25 mouse cellular contexts compared by ENCODE assay signal in the genomic region with DNA sequence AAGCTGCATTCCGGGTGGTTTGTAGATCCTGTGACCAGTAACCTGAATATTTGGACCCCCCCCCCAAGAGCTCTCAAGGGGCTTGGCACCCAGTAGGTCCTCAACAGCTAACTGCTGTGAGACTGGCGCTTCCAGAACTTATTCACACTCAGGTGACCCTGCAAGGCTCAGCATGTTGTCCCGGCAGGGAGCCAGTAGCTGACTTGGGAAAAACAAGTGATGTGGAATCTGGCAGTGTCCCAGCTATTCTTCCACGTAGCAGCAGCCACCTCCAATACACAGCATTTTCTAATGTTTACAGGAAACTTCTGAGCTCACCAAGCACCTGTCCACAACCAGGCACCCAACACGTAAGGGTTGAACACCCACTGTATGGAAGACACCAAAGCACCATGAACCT. TPM values are rescaled to one million over a fixed set of nuclear protein-coding genes. Genes with fewer than 3 reads are reported as not detected.
A peak's percentile ranks its signal among the peaks of the same experiment; 100 is the strongest.
DNase-seq lines count a peak whose midpoint lies in the region; ATAC-seq and TF ChIP-seq lines count a peak whose summit lies in the region.
"Had no signal": no experiment of that assay in that cellular context is flagged by ENCODE, and none has a peak within 500 bp of the region (broad histone marks: within the 10 kb centered on the region; RNA-seq: fewer than 3 reads in every experiment).

No protein-coding gene starts in this region.

- peak; percentile 46 for DNase-seq in embryonic facial prominence, embryonic 14.5 days (ENCODE audit: low spot score)
- no peak for DNase-seq in embryonic facial prominence, embryonic 10.5 days (ENCODE audit: low spot score)
- peak; percentile 18 for DNase-seq in ovary, postnatal 36 days (ENCODE audit: low spot score)
- DNase-seq in ovary, postnatal 10 days (ENCODE audit: low spot score): no peak
- peak; percentile 11 for DNase-seq in lung, adult 2 months
- DNase-seq in stomach, postnatal 0 days (ENCODE audit: low spot score): no peak
- DNase-seq in limb, embryonic 10.5 days (ENCODE audit: low spot score): no peak
- DNase-seq: adrenal gland, adult 2 months; cerebellum, adult 18-20 months; gastrocnemius, postnatal 10 days; heart, adult 2 months; retina, postnatal 1 day had no signal

- no peaks in the 10 kb centered on the region for H3K9me3 ChIP-seq in embryonic facial prominence, embryonic 14.5 days (ENCODE audit: control insufficient read depth, low read length)
- no peaks in the 10 kb centered on the region for H3K9me3 ChIP-seq in embryonic facial prominence, embryonic 10.5 days
- no peaks in the 10 kb centered on the region for H3K9me3 ChIP-seq in stomach, postnatal 0 days (ENCODE audit: control insufficient read depth, low read length)
- no peaks in the 10 kb centered on the region for H3K9me3 ChIP-seq in limb, embryonic 10.5 days (replicated peaks)
- H3K9me3 ChIP-seq: embryonic facial prominence, embryonic 12.5 days; forebrain, embryonic 10.5 days; lung, embryonic 15.5 days; midbrain, embryonic 10.5 days; neural tube, embryonic 12.5 days had no signal

- H3K27ac ChIP-seq in embryonic facial prominence, embryonic 14.5 days (replicated peaks; ENCODE audit: low read depth, low read length): no peak overlapping the region
- no peak overlapping the region for H3K27ac ChIP-seq in embryonic facial prominence, embryonic 10.5 days (replicated peaks)
- H3K27ac ChIP-seq in stomach, postnatal 0 days (replicated peaks): peak overlapping the region; percentile 76
- no peak overlapping the region for H3K27ac ChIP-seq in limb, embryonic 10.5 days
- H3K27ac ChIP-seq: embryonic facial prominence, embryonic 12.5 days; forebrain, embryonic 10.5 days; heart, adult 2 months; midbrain, embryonic 10.5 days; neural tube, embryonic 12.5 days had no signal

- no peaks in the 10 kb centered on the region for H3K27me3 ChIP-seq in embryonic facial prominence, embryonic 14.5 days (replicated peaks; ENCODE audit: control insufficient read depth, insufficient read depth, low read length)
- no peaks in the 10 kb centered on the region for H3K27me3 ChIP-seq in embryonic facial prominence, embryonic 10.5 days (replicated peaks; ENCODE audit: low read depth, poor library complexity, severe bottlenecking)
- H3K27me3 ChIP-seq in stomach, postnatal 0 days (ENCODE audit: control insufficient read depth, insufficient read depth, low read length): no peaks in the 10 kb centered on the region
- H3K27me3 ChIP-seq in limb, embryonic 10.5 days (ENCODE audit: low read depth, poor library complexity, severe bottlenecking): no peaks in the 10 kb centered on the region
- H3K27me3 ChIP-seq: CH12.LX; embryonic facial prominence, embryonic 12.5 days; lung, embryonic 15.5 days; neural tube, embryonic 12.5 days had no signal

- TF ChIP-seq CTCF in lung, adult 2 months (IDR thresholded peaks at IDR 0.05; ENCODE audit: insufficient read depth, low read length): no peak
- no peak for TF ChIP-seq CTCF in stomach, postnatal 0 days (IDR thresholded peaks at IDR 0.05; ENCODE audit: low read depth)

- no peak for ATAC-seq in embryonic facial prominence, embryonic 14.5 days (ENCODE audit: low read depth)
- no peak for ATAC-seq in stomach, postnatal 0 days (ENCODE audit: low FRiP score, low TSS enrichment)
- no peak for ATAC-seq in megakaryocyte progenitor cell, adult 5-6 weeks (replicated peaks; ENCODE audit: poor library complexity)

- no peaks in the 10 kb centered on the region for H3K4me1 ChIP-seq in embryonic facial prominence, embryonic 14.5 days (ENCODE audit: control insufficient read depth, insufficient read depth, low read length)
- no peaks in the 10 kb centered on the region for H3K4me1 ChIP-seq in embryonic facial prominence, embryonic 10.5 days
- no peaks in the 10 kb centered on the region; the same call in 1 of the 2 replicates for H3K4me1 ChIP-seq in lung, adult 2 months (ENCODE audit: control insufficient read depth, insufficient read depth, low read length)
- H3K4me1 ChIP-seq in stomach, postnatal 0 days (replicated peaks; ENCODE audit: control insufficient read depth, insufficient read depth): no peaks in the 10 kb centered on the region
- H3K4me1 ChIP-seq in limb, embryonic 10.5 days: no peaks in the 10 kb centered on the region
- H3K4me1 ChIP-seq: embryonic facial prominence, embryonic 12.5 days; forebrain, embryonic 10.5 days; midbrain, embryonic 10.5 days; neural tube, embryonic 12.5 days had no signal

- no peaks in the 10 kb centered on the region for H3K36me3 ChIP-seq in embryonic facial prominence, embryonic 14.5 days (ENCODE audit: control insufficient read depth, insufficient read depth, low read length)
- H3K36me3 ChIP-seq in embryonic facial prominence, embryonic 10.5 days (replicated peaks): no peaks in the 10 kb centered on the region
- H3K36me3 ChIP-seq in stomach, postnatal 0 days (ENCODE audit: control insufficient read depth, insufficient read depth, low read length): no peaks in the 10 kb centered on the region
- no peaks in the 10 kb centered on the region for H3K36me3 ChIP-seq in limb, embryonic 10.5 days
- H3K36me3 ChIP-seq: embryonic facial prominence, embryonic 12.5 days; forebrain, embryonic 10.5 days; lung, embryonic 15.5 days; midbrain, embryonic 10.5 days; neural tube, embryonic 12.5 days had no signal

- no peak overlapping the region for H3K4me3 ChIP-seq in embryonic facial prominence, embryonic 14.5 days (ENCODE audit: low read depth, low read length)
- H3K4me3 ChIP-seq in embryonic facial prominence, embryonic 10.5 days: no peak overlapping the region
- no peak overlapping the region for H3K4me3 ChIP-seq in lung, adult 2 months (replicated peaks; ENCODE audit: extremely low read depth, low read depth, low read length)
- H3K4me3 ChIP-seq in stomach, postnatal 0 days (ENCODE audit: low read depth, low read length): no peak overlapping the region
- H3K4me3 ChIP-seq in limb, embryonic 10.5 days: no peak overlapping the region
- H3K4me3 ChIP-seq: embryonic facial prominence, embryonic 12.5 days; forebrain, embryonic 10.5 days; heart, adult 2 months; lung, embryonic 15.5 days; midbrain, embryonic 10.5 days; neural tube, embryonic 12.5 days had no signal

- no peak for TF ChIP-seq EP300 in stomach, postnatal 0 days (optimal IDR thresholded peaks at IDR 0.05)

- TF ChIP-seq POLR2A in lung, adult 2 months (IDR thresholded peaks at IDR 0.05; ENCODE audit: borderline replicate concordance, extremely low read depth, low read depth, low read length): no peak

- no peak overlapping the region for H3K9ac ChIP-seq in embryonic facial prominence, embryonic 14.5 days (ENCODE audit: low read depth, low read length)
- H3K9ac ChIP-seq in stomach, postnatal 0 days (ENCODE audit: low read length): no peak overlapping the region
- H3K9ac ChIP-seq: embryonic facial prominence, embryonic 12.5 days; lung, embryonic 15.5 days; neural tube, embryonic 12.5 days had no signal

- no peak overlapping the region for H3K4me2 ChIP-seq in embryonic facial prominence, embryonic 14.5 days (ENCODE audit: low read depth, low read length)
- H3K4me2 ChIP-seq in stomach, postnatal 0 days (replicated peaks; ENCODE audit: low read depth): no peak overlapping the region
- H3K4me2 ChIP-seq: embryonic facial prominence, embryonic 12.5 days; lung, embryonic 15.5 days; neural tube, embryonic 12.5 days had no signal

- 42% methylated on average over 5 of the region's 5 CpGs for WGBS in embryonic facial prominence, embryonic 14.5 days
- WGBS in embryonic facial prominence, embryonic 10.5 days: 52% methylated on average over 5 of the region's 5 CpGs
- WGBS in lung, adult 2 months: 37% methylated on average over 5 of the region's 5 CpGs
- 34% methylated on average over 5 of the region's 5 CpGs for whole genome bisulfite sequencing in stomach, postnatal 0 days
- 62% methylated on average over 5 of the region's 5 CpGs for WGBS in limb, embryonic 10.5 days

RNA-seq across cellular contexts. Expression of a gene that starts 15.5 kb away (rescaled TPM):
- 2.1 TPM in 2 replicates for polyA plus RNA-seq in embryonic facial prominence, embryonic 14.5 days (2014; fragmentation: Nextera tagmentation; extraction: Ambion mirVana)
- not detected in 2 replicates for polyA plus RNA-seq in embryonic facial prominence, embryonic 10.5 days (2016; fragmentation: Nextera tagmentation; extraction: Ambion mirVana)
- not detected in 2 replicates for polyA plus RNA-seq in lung, adult 2 months (2012; rRNA removed)
- 3.3 and 3.7 TPM in 2 replicates for polyA plus RNA-seq in stomach, postnatal 0 days (2015; fragmentation: Nextera tagmentation; extraction: Ambion mirVana)
- not detected in 2 replicates for polyA plus RNA-seq in limb, embryonic 10.5 days (2016; fragmentation: Nextera tagmentation; extraction: Ambion mirVana)
- total RNA-seq in megakaryocyte progenitor cell, adult 5-6 weeks (2015): not detected in 2 replicates
- not detected in 2 replicates for total RNA-seq in megakaryocyte progenitor cell, adult 5-6 weeks (2017)
- total RNA-seq: adrenal gland, adult 2 months; CH12.LX; common myeloid progenitor, adult 5-6 weeks; gastrocnemius, postnatal 10 days; heart, adult 2 months; heart, postnatal 25 days; left cerebral cortex, postnatal 36 days; liver, adult 2 months had no signal
- polyA plus RNA-seq: adrenal gland, adult 2 months; embryonic facial prominence, embryonic 12.5 days; forebrain, embryonic 10.5 days; heart, adult 2 months; large intestine, adult 2 months; liver, adult 2 months; lung, embryonic 15.5 days; midbrain, embryonic 10.5 days; neural tube, embryonic 12.5 days; urinary bladder, adult 2 months had no signal

Comparison
In these comparisons a context has a peak if more than half of its experiments do, and no peak if none do; other contexts are left out.
1. DNase-seq: peak in embryonic facial prominence, embryonic 14.5 days (single experiment), ovary, postnatal 36 days (single experiment) and lung, adult 2 months (single experiment); none in embryonic facial prominence, embryonic 10.5 days (single experiment), ovary, postnatal 10 days (single experiment), stomach, postnatal 0 days (single experiment) and limb, embryonic 10.5 days (single experiment).